Mouse (Mus musculus): ENCODE data around the gene Spryd4.
"Not testable (repeated sequence)": the region's sequence is repeated elsewhere in the genome, so short reads cannot be mapped to it uniquely, and the experiment has no call there.

The Spryd4 gene

GRCm38 (mm10) chr10:128225064-128225463 is 13.5 kb upstream of the Spryd4 start:
- no peak for DNase-seq

- DNase-seq: no peak
These were observed 10.1 kb upstream of the Spryd4 start for GRCm38 (mm10) chr10:128221533-128222286.

- no peak for DNase-seq
These were observed 6.9 kb upstream of the Spryd4 start for GRCm38 (mm10) chr10:128218387-128219117.

GRCm38 (mm10) chr10:128214981-128215380 is 3.4 kb upstream of the Spryd4 start:
- DNase-seq: no peak

DNA sequence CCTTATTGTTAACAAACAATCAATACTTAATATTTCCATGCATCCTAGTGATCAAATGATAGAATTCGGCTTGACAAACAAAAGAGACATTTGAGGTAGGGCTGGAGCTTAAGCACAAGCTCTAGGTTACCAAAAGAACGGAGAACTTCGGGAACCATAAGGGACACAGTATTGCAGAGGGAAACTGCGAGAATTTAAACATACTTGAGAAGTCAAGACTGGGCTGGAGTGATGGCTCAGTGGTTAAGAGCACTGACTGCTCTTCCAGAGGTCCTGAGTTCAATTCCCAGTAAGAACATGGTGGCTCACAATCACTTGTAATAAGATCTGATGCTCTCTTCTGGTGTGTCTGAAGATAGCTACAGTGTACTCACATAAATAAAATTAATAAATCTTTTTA is 2.5 kb upstream of the Spryd4 start:
- DNase-seq: not testable (repeated sequence)

- DNase-seq: peak; percentile 36 to 63
These were observed 1.3 kb upstream of the Spryd4 start for GRCm38 (mm10) chr10:128212871-128213323.

- no peak for DNase-seq
These were observed 541 bp upstream of the Spryd4 start for GRCm38 (mm10) chr10:128212148-128212547.

DNA sequence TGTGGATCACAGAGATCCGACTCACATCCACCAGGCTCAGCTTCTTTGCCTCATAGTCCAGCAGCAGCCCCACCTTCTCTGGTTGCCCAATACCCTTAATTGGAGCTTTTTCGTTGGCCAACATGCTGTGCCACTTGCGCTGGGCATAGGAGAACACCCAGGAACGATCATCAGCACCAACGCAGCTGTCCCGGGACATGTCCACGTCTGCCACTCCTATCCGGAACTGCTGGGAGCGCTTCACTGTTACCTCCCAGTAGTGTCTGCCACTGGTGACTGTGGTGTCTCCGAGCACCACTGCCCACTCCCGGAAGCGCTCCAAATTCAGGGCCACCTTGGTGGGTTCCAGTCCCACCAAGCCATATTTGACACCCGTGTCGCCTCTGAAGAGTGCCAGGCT is 653 bp downstream of the Spryd4 start:
- no peak for DNase-seq

- DNase-seq: no peak
These were observed 1.5 kb downstream of the Spryd4 start for GRCm38 (mm10) chr10:128210131-128210530.

GRCm38 (mm10) chr10:128209311-128210009 is 2.1 kb downstream of the Spryd4 start:
- no peak for DNase-seq

GRCm38 (mm10) chr10:128208326-128208725 is 3.3 kb downstream of the Spryd4 start:
- no peak for DNase-seq

DNA sequence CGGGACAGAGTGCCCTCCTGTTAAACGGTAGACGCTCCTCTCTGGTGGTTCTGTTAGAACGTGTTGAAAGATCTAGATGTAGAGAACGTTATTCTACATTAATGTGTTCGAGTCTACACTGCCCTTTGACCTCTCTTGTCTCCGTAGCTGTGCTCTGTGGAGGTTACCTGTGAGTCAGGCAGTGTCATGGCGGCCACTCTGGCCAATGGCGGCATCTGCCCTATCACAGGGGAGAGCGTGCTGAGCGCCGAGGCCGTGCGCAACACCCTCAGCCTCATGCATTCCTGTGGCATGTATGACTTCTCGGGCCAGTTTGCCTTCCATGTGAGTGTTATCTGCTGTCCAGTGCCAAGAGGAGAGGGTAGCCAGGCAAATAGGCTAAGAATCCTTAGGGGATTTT is 6.7 kb downstream of the Spryd4 start:
- DNase-seq: no peak

- DNase-seq: no peak
These were observed 9.8 kb downstream of the Spryd4 start for GRCm38 (mm10) chr10:128201856-128202255.

- peak; percentile 16 to 36 for DNase-seq
These were observed 16.8 kb downstream of the Spryd4 start for GRCm38 (mm10) chr10:128194551-128195461.

- peak; percentile 74 to 81 for DNase-seq
These were observed 17.5 kb downstream of the Spryd4 start, which contains the start of gene Gls2 for GRCm38 (mm10) chr10:128194024-128194550. Gls2 (plus strand) TSS chr10:128194457.

GRCm38 (mm10) chr10:128193113-128193512 is 18.5 kb downstream of the Spryd4 start:
- no peak for DNase-seq

DNA sequence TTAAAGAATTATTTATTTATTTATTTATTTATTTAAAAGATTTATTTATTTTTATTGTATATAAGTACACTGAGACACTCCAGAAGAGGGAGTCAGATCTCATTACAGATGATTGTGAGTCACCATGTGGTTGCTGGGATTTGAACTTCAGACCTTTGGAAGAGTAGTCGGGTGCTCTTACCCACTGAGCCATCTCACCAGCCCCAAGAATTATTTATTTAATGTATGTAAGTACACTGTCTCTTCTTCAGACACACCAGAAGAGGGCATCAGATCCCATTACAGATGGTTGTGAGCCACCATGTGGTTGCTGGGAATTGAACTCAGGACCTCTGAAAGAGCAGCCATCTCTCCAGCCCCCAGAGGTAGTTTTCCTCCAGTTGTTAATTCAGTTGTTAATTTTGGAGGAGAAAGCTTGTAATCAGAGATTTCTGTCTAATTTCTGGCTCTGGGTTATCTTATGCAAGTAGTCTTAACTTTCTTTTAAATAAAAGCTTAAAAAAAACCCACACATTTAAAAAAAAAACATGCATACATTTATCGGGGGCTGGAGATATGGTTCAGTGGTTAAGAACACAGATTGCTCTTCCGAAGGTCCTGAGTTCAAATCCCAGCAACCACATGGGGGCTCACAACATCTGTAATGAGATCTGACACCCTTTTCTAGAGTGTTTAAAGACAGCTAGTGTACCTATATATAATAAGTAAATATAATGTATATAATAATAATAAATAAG is 19.4 kb downstream of the Spryd4 start:
- not testable (repeated sequence) for DNase-seq

DNA sequence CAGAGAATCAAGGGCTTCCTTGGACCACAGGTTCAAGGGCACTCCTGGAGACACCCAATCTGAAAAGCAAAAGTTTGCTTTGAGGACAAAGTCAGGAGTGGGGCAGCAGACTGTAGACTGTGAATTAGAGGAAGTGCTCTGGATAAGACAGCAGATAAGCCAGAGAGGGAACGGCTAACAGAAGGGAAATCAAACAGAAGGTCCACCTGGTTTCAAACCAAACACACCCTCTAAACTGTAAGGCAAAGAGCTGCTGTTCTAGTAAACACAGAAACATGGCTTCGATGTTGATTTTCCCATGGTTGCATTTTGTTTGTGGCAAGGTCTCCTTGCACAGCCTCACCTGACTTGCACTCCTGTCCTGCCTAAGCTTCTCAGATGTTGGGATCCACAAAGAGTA is 20.1 kb downstream of the Spryd4 start:
- DNase-seq: no peak

DNA sequence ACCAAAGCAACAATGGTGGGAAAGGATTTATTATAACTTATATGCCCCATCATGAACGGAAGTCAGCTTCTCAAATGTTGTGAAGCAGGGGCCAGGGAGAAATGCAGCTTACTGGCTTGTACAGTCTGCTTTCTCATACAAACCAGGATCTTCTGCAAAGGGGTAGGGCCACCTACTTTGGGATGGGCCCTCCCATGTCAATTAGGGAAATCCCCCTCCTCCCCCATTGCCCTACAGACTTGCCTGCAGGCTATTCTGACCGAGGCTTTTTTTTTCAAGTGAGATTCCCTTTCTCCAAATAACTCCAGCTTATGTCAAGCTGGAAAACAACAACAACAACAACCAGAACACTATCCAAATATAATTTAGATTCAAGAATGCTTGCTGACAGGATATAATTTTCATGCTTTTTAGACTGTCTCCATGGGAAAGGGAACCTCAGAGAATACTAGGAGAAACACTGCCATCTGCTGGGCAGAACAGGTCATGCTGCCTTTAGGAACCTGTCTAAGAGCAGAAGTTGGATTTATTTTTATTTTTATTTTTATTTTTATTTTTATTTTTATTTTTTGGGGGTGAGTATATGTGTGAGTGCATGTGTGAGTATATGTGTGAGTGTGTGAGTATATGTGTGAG is 23.2 kb downstream of the Spryd4 start:
- peak; percentile 46 to 72 for DNase-seq

DNA sequence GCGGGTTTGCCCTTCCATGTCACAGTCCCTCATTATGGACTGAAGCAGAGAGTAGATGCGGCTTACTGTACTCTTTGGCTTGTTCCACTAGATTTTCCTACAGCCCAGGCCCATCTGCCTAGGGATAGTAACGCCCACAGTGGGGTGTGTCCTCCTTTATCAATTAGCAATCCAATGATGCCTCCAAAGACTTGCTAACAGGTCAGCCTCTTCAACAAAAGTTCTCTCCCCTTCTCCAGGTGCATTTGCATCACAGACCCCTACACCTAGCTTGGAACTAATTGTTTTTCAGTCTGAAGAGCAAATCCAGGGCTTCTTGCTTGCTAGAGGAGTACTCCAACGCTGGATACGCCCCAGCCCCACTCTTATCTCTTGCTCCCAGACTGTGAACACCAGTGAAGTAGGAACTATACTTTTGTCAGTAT is 24.4 kb downstream of the Spryd4 start:
- DNase-seq: no peak

GRCm38 (mm10) chr10:128185959-128186358 is 25.6 kb downstream of the Spryd4 start:
- peak; percentile 44 to 76 for DNase-seq
